Mouse (Mus musculus): Measurements from ENCODE around the gene Cyp27b1.

GRCm38 (mm10) chr10:127030336-127031296, 17.4 kb upstream of the Cyp27b1 start, which contains the start of gene Tsfm:
- TF ChIP-seq GATA1 (IDR thresholded peaks at IDR 0.05; ENCODE audit: borderline replicate concordance, low read length) = no peak
- TF ChIP-seq FLI1 (IDR thresholded peaks at IDR 0.05; ENCODE audit: low read length) = no peak

Measured in megakaryocyte, embryonic 14.5 days (primary cell).